Mouse (Mus musculus): ENCODE data around the gene Ptpru. TPM values are rescaled to one million over a fixed set of nuclear protein-coding genes. Genes with fewer than 3 reads are reported as not detected.

The Ptpru gene
- polyA plus RNA-seq (2012; rRNA removed) = 1.7 and 2.0 TPM in 2 replicates
- 2.8 and 3.0 TPM in 2 replicates for polyA plus RNA-seq (2014; fragmentation: Nextera tagmentation; extraction: Ambion mirVana)

GRCm38 (mm10) chr4:131837872-131838524 is at the start of gene Ptpru:
Ptpru (minus strand) TSS chr4:131838288.
- Histone ChIP-seq H3K27ac (no peak within 1 kb of the TSS), H3K4me2 (ENCODE audit: low read depth) (peak within 1 kb of the TSS; percentile 78), H3K4me3 (ENCODE audit: insufficient read depth in 1 of 2, low read depth in 2 of 2, low read length in 2 of 2) (peak within 1 kb of the TSS; percentile 54 to 61), H3K4me1 (replicated peaks; ENCODE audit: control insufficient read depth in 2 of 2, insufficient read depth in 2 of 2, low read length in 1 of 2) (peaks cover 4 to 17% of the 10 kb centered on the region in 2 experiments), H3K36me3 (replicated peaks; ENCODE audit: control insufficient read depth, insufficient read depth, low read depth) (no peaks in the 10 kb centered on the region), H3K9ac (replicated peaks) (peak within 1 kb of the TSS; percentile 60), H3K9me3 (ENCODE audit: control insufficient read depth, low read length) (no peaks in the 10 kb centered on the region), H3K27me3 (ENCODE audit: control insufficient read depth, insufficient read depth, low read length) (peaks cover 57% of the 10 kb centered on the region)
- peak; percentile 75 for ATAC-seq (ENCODE audit: insufficient read depth)
- WGBS (ENCODE audit: insufficient replicate concordance) = under 1% methylated on average over 68 of the region's 72 CpGs
- TF ChIP-seq CTCF (IDR thresholded peaks at IDR 0.05; ENCODE audit: low read depth) (peak; percentile 85), EP300 (IDR thresholded peaks at IDR 0.05; ENCODE audit: low read depth) (no peak)
- DNase-seq (ENCODE audit: low read depth in 3 of 3, low spot score in 3 of 3) = peak in 1 of 3 experiments; percentile 48

DNA sequence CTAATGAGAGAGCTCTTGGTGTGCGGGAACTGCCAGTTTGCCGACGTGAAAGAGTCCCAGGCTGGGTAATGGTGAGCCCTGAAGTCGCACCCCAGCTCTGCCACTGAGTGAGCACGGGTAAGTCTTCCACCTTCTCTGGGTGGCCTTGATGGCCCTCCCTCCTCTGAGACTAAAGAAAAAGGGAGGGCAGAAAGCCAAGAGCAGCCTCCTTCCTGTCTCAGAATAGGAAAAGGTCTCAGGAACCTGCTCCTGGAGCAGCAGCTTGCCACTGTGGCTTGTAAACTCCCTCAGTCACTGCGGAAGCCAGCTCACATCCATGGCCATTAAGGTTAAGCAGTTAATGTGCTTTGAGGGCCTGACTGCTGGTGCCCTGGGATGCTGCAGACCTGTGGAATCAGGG is 47.3 kb upstream of the Ptpru start:
- Histone ChIP-seq H3K4me2 (ENCODE audit: low read depth) (no peak overlapping the region), H3K9ac (replicated peaks) (no peak overlapping the region), H3K27me3 (ENCODE audit: control insufficient read depth, insufficient read depth, low read length) (no peaks in the 10 kb centered on the region), H3K9me3 (ENCODE audit: control insufficient read depth, low read length) (no peaks in the 10 kb centered on the region), H3K36me3 (replicated peaks; ENCODE audit: control insufficient read depth, insufficient read depth, low read depth) (peaks cover 24% of the 10 kb centered on the region), H3K4me3 (ENCODE audit: insufficient read depth in 1 of 2, low read depth in 2 of 2, low read length in 2 of 2) (no peak overlapping the region), H3K27ac (no peak overlapping the region), H3K4me1 (replicated peaks; ENCODE audit: control insufficient read depth in 2 of 2, insufficient read depth in 2 of 2, low read length in 1 of 2) (peaks cover 6 to 13% of the 10 kb centered on the region in 2 experiments)
- ATAC-seq (ENCODE audit: insufficient read depth) = no peak
- DNase-seq (ENCODE audit: low read depth in 3 of 3, low spot score in 3 of 3) = no peak
- TF ChIP-seq EP300 (IDR thresholded peaks at IDR 0.05; ENCODE audit: low read depth) (no peak), CTCF (IDR thresholded peaks at IDR 0.05; ENCODE audit: low read depth) (no peak)
- 81% methylated on average over 6 of the region's 6 CpGs for WGBS (ENCODE audit: insufficient replicate concordance)

GRCm38 (mm10) chr4:131883571-131883970 is 45.5 kb upstream of the Ptpru start:
- H3K4me3 ChIP-seq (ENCODE audit: insufficient read depth in 1 of 2, low read depth in 2 of 2, low read length in 2 of 2) = no peak overlapping the region
- H3K27me3 ChIP-seq (ENCODE audit: control insufficient read depth, insufficient read depth, low read length) = no peaks in the 10 kb centered on the region
- peaks cover 20% of the 10 kb centered on the region for H3K36me3 ChIP-seq (replicated peaks; ENCODE audit: control insufficient read depth, insufficient read depth, low read depth)
- H3K4me1 ChIP-seq (replicated peaks; ENCODE audit: control insufficient read depth in 2 of 2, insufficient read depth in 2 of 2, low read length in 1 of 2) = peaks cover 6 to 11% of the 10 kb centered on the region in 2 experiments
- H3K9me3 ChIP-seq (ENCODE audit: control insufficient read depth, low read length) = no peaks in the 10 kb centered on the region
- ATAC-seq (ENCODE audit: insufficient read depth) (no peak), DNase-seq (ENCODE audit: low read depth in 3 of 3, low spot score in 3 of 3) (no peak)
- H3K4me2 ChIP-seq (ENCODE audit: low read depth) = no peak overlapping the region
- H3K27ac ChIP-seq = no peak overlapping the region
- no peak overlapping the region for H3K9ac ChIP-seq (replicated peaks)
- TF ChIP-seq EP300 (IDR thresholded peaks at IDR 0.05; ENCODE audit: low read depth) (no peak), CTCF (IDR thresholded peaks at IDR 0.05; ENCODE audit: low read depth) (no peak)
- 72% methylated on average over 6 of the region's 6 CpGs for WGBS (ENCODE audit: insufficient replicate concordance)

GRCm38 (mm10) chr4:131881306-131881705 is 43.2 kb upstream of the Ptpru start:
- WGBS (ENCODE audit: insufficient replicate concordance) = 80% methylated on average over 7 of the region's 7 CpGs
- no peak overlapping the region for H3K9ac ChIP-seq (replicated peaks)
- peaks cover 5 to 13% of the 10 kb centered on the region in 2 experiments; a peak in 3 of 4 replicates for H3K4me1 ChIP-seq (replicated peaks; ENCODE audit: control insufficient read depth in 2 of 2, insufficient read depth in 2 of 2, low read length in 1 of 2)
- H3K36me3 ChIP-seq (replicated peaks; ENCODE audit: control insufficient read depth, insufficient read depth, low read depth) = peaks cover 20% of the 10 kb centered on the region
- ATAC-seq (ENCODE audit: insufficient read depth) (no peak), DNase-seq (ENCODE audit: low read depth in 3 of 3, low spot score in 3 of 3) (no peak)
- no peak overlapping the region for H3K4me3 ChIP-seq (ENCODE audit: insufficient read depth in 1 of 2, low read depth in 2 of 2, low read length in 2 of 2)
- H3K9me3 ChIP-seq (ENCODE audit: control insufficient read depth, low read length) = no peaks in the 10 kb centered on the region
- TF ChIP-seq CTCF (IDR thresholded peaks at IDR 0.05; ENCODE audit: low read depth) (no peak), EP300 (IDR thresholded peaks at IDR 0.05; ENCODE audit: low read depth) (no peak)
- no peaks in the 10 kb centered on the region for H3K27me3 ChIP-seq (ENCODE audit: control insufficient read depth, insufficient read depth, low read length)
- H3K27ac ChIP-seq = no peak overlapping the region
- no peak overlapping the region for H3K4me2 ChIP-seq (ENCODE audit: low read depth)

DNA sequence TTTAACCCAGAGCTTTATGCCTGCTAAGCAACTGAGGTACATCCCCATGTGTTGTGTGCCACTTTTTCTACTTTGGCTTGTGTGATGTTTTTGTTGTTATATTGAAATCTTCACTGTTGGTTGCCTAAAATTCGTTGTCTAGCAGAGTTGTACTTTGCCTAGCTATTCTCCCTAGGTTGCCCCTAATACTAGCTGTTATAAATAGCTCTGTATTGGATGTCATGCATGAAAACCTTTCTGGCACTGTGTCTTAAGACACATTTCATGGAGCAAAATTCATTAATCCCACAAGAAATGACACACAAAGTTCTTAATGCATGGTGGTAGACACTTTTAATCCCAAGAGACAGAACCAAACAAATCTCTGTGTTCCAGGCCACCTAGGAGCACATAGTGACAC is 41.6 kb upstream of the Ptpru start:
- Histone ChIP-seq H3K4me1 (replicated peaks; ENCODE audit: control insufficient read depth in 2 of 2, insufficient read depth in 2 of 2, low read length in 1 of 2) (peaks cover 18 to 23% of the 10 kb centered on the region in 2 experiments), H3K36me3 (replicated peaks; ENCODE audit: control insufficient read depth, insufficient read depth, low read depth) (peaks cover 8% of the 10 kb centered on the region)
- TF ChIP-seq CTCF (IDR thresholded peaks at IDR 0.05; ENCODE audit: low read depth) (no peak), EP300 (IDR thresholded peaks at IDR 0.05; ENCODE audit: low read depth) (no peak)

More for the DNA sequence above, 41.6 kb upstream of the Ptpru start:
- no peak overlapping the region for H3K4me3 ChIP-seq (ENCODE audit: insufficient read depth in 1 of 2, low read depth in 2 of 2, low read length in 2 of 2)
- 70% methylated on average over 1 of the region's 1 CpGs for WGBS (ENCODE audit: insufficient replicate concordance)
- no peaks in the 10 kb centered on the region for H3K9me3 ChIP-seq (ENCODE audit: control insufficient read depth, low read length)
- ATAC-seq (ENCODE audit: insufficient read depth) = no peak
- H3K9ac ChIP-seq (replicated peaks) = no peak overlapping the region
- H3K4me2 ChIP-seq (ENCODE audit: low read depth) = no peak overlapping the region
- DNase-seq (ENCODE audit: low read depth in 3 of 3, low spot score in 3 of 3) = no peak
- H3K27me3 ChIP-seq (ENCODE audit: control insufficient read depth, insufficient read depth, low read length) = no peaks in the 10 kb centered on the region
- no peak overlapping the region for H3K27ac ChIP-seq
